Mouse (Mus musculus) left cerebral cortex, postnatal 4 days (tissue): ENCODE measurements around the gene Exo5. TPM values are rescaled to one million over a fixed set of nuclear protein-coding genes. Genes with fewer than 3 reads are reported as not detected.

Experiments used
- DNase-seq: peaks from one replicate; pipeline ENCODE4 v3.0.0-alpha.2; 2022
- intact Hi-C: fragments of 180-260 bp; cut with DNase I; formaldehyde crosslinking; loops from one replicate; pipeline ENCODE4 v1.15.1; 2025
- microRNA-seq: library from miRNA; unstranded; fragments of <30 nt; microRNA quantifications from one replicate; pipeline ENCODE4 v1.2.0, GENCODE M21; 2022
- total RNA-seq, 2 experiments: library from RNA; stranded (reverse); gene quantifications; 2 replicates each; pipeline ENCODE4 v1.2.3; 2021

The Exo5 gene
- total RNA-seq, 2 experiments from 2014 or later, result 20.3 to 23.0 TPM

- DNase-seq, result no peak
- intact Hi-C loops, result no loop called here
Observed at GRCm38 (mm10) chr4:120879386-120879785, 45.4 kb downstream of the Exo5 start.

GRCm38 (mm10) chr4:120878728-120879127, 46.1 kb downstream of the Exo5 start:
- intact Hi-C loops, result no loop called here
- DNase-seq, result peak; percentile 50

GRCm38 (mm10) chr4:120875961-120876360, 48.9 kb downstream of the Exo5 start:
- DNase-seq, result no peak
- intact Hi-C loops, result no loop called here

Small RNA genes lying within 50 kb of the gene (microRNA-seq; reads per million reads assigned to microRNA genes)
- gene Mir7015, result 1.2 reads per million

Other genes starting within 250 kb of the Exo5 start
- 10 to 100 TPM; 19.6 to 21.1 TPM for gene Kcnq4, start 176.4 kb downstream of the Exo5 start, total RNA-seq
- 10 to 100 TPM; 43.1 to 55.8 TPM for gene Nfyc, start 93.4 kb downstream of the Exo5 start, total RNA-seq
- 10 to 100 TPM; 74.4 to 75.8 TPM for gene Rims3, start 70.2 kb downstream of the Exo5 start, total RNA-seq
- 1 to 10 TPM; 4.0 to 4.1 TPM for gene Zfp69, start 26.7 kb upstream of the Exo5 start, total RNA-seq
- gene Smap2, start 92.2 kb upstream of the Exo5 start, total RNA-seq, result 100 to 1,000 TPM; 124 to 128 TPM
- 10 to 100 TPM; 11.0 to 12.1 TPM for gene Col9a2, start 114.4 kb upstream of the Exo5 start, total RNA-seq
- gene Zmpste24, start 173.2 kb upstream of the Exo5 start, total RNA-seq, result 10 to 100 TPM; 19.5 TPM
- not detected for gene Tmco2, start 184.2 kb upstream of the Exo5 start, total RNA-seq